Mouse (Mus musculus) CD4-positive, CD25-positive, alpha-beta regulatory T cell, adult 4 months (primary cell): ENCODE data around the gene Scd4. TPM values are rescaled to one million over a fixed set of nuclear protein-coding genes. Genes with fewer than 3 reads are reported as not detected.
A peak's percentile ranks its signal among the peaks of the same experiment; 100 is the strongest.
"Not testable (repeated sequence)": the region's sequence is repeated elsewhere in the genome, so short reads cannot be mapped to it uniquely, and the experiment has no call there.

Experiments
- ATAC-seq: one replicate; pipeline ENCODE4 v1.8.0; 2017
- polyA plus RNA-seq, 2 experiments: library from polyadenylated mRNA; unstranded; fragments of 100-300 nt; shearing (Covaris generic); gene quantifications; one replicate each; pipeline ENCODE4 v1.2.1; 2017

Gene Scd4
- polyA plus RNA-seq, 2 experiments from 2014 or later = 0.42 to 0.59 TPM

DNA sequence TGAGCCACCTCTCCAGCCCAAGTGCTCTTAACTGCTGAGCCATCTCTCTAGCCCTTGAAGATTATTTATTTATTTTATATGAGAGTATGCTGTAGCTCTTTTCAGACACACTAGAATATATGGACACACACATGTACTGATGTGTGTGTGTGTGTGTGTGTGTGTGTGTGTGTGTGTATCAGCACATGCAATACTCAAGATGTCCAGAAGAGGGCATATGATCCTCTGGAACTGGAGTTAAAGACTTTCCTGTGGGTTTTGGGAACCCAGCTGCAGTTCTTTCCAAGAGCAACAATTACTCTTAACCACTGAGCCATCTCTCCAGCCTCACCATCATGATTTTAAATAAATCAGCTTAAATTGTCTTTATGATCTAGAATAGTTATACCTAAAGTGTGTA is 14.3 kb upstream of the Scd4 start:
- ATAC-seq = no peak

DNA sequence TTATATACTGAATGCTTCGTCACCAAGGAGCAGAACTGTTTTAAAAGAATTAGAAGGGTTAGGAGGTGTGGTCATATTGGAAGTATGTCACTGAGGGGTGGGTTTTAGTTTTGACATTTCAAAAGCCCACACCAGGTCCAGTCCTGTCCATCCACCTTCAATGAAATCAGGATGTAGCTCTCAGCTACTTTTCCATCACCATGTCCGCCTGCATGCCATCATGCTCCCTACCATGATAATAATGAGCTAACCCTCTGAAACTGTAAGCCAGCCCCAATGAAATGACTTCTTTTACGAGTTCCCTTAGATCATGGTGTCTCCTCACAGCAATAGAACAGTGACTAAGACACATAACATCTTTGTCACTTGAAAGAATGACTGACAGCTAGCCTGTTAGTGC is 12.6 kb upstream of the Scd4 start:
- ATAC-seq = no peak

GRCm38 (mm10) chr19:44321201-44321600 is 11.7 kb upstream of the Scd4 start:
- no peak for ATAC-seq

- ATAC-seq = no peak
Measured at GRCm38 (mm10) chr19:44321631-44322030, 11.3 kb upstream of the Scd4 start.

DNA sequence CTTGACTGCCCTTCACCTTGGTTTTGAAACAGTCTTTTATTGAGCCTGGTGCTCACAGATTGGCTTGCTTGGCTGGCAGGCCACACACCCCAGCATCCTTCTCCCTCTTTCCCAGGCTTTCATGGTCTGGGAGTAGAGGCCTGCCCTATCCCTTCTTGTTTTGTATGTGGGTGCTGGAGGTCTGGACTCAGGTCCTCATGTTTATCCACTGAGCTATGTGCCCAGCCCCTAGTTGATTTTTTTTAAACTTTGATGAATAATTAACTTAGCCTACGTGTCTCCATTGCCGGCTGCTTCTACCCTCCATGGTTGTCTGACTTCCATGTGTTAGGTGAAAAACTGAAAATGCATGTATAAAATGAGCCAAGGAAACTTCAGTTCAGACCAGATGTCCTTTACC is 3.3 kb upstream of the Scd4 start:
- no peak for ATAC-seq

DNA sequence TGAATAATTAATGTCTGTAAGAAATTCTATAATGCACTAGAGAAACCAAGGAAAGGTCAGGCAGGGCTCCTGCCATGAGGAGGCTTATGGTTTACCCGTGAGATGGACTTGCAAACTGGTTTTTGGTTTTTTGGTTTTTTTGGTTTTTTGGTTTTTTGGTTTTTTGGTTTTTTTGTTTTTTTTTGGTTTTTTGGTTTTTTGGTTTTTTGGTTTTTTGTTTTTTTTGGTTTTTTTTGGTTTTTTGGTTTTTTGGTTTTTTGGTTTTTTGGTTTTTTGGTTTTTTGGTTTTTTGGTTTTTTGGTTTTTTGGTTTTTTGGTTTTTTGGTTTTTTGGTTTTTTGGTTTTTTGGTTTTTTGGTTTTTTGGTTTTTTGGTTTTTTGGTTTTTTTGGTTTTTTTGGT is 1.8 kb upstream of the Scd4 start:
- ATAC-seq = not testable (repeated sequence)

DNA sequence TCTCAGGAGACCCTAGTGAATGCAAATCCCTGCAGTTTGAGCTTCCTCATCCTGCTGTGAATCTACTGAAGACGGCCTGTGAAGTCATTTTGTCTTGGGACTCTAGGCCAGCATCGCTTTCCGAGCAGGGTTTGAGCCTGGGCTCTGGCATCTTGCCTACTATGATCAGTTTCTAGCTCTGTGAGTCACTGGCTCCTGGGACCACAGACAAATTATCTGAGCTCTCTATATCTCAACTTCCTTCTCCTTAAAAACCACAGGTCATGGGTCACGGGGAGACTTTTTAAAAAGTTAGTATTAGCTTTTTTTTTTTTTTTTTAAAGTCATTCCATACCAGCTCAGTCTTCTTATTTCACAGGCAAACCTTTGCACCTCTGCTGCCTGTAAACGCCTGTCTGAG is 981 bp upstream of the Scd4 start:
- ATAC-seq = no peak

DNA sequence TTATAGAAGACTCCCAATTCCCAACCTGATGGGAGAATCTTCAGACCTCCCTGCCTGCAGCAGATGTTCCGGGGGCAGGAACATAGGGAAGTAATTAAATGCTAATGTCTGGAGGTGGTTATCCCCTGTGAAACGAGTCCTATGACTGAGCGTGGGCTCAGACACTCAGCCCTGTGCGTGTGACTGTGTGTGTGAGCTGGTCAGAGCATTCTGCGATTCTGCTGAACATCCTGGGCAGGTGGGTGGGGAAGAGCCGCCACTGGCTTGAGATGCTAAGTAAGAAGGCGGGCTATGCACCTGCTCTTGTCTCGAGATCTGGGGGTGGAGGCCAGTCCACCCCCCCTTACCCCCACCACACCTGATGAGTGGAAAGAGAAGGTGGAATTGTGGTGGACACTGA is 566 bp upstream of the Scd4 start:
- ATAC-seq = no peak

DNA sequence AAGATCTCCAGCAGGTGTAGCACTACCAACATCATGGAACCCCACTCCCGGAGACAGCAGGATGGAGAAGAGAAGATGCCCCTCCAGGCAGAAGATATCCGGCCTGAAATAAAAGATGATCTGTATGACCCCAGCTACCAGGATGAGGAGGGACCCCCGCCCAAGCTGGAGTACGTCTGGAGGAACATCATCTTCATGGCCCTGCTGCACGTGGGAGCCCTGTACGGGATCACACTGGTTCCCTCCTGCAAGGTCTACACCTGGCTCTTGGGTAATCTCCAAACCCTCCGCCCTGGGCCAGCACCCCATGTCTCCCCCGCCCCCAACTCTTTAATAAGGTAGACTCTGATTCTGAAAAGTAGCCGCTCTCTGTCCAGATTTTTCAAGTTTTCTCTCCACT is 1.1 kb downstream of the Scd4 start:
- ATAC-seq = no peak

DNA sequence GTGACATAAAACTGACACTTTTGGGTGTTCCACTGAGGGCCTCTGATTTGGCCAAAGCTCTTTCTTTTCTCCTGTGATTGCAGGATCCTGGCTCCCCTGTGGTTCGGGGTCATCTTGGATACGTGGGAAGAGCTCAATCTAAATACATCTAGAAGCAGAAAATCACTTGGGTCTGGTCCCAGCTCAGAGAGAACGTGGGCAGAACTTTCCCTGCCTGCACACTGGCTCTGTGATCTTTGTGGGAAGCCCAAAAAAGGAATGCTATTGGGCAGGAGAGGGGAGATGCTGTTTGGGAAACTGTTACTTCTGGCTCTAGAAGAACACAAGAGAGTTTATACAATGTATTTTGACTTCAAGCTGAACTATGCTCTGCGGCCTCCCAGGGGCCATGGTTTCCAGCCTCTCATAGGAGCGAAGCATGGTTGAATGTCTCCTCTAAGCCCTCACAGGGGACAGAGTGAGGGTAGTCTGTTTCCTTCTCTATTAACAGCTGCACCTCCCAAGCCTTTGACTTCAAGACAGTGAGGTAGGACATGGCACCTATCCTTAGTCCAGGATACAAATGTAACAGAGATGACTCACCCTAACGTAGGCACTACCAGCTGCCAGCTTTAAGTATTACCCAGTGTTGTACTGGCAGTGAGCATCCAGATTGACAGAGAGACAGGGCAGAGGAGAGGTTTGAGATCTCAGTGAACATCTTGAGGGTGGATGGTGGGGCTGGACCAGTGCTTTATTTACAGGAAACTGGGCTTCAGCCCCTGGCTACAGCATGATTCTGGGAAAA is 3.2 kb downstream of the Scd4 start:
- ATAC-seq = no peak

GRCm38 (mm10) chr19:44349689-44350088 is 16.8 kb downstream of the Scd4 start:
- no peak for ATAC-seq

DNA sequence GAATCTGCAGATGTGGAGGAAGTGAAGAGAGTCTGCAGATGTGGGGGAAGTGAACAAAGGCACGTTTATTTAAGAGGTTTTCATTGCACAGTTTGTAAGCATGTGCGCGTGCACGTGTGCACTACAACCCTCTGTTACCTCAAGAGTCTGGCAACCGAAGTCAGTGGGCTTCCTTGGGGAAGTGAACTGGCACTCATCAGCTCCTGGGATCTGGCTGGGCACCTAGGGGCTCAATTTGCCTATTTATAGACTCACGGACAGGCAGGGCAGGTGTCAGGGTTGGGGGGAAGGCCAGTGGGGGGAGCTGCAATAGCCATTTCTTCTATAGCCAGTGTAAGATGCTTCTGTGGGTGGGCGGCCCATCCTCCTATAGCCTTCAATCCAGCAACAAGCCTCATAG is 18.9 kb downstream of the Scd4 start:
- ATAC-seq = no peak

DNA sequence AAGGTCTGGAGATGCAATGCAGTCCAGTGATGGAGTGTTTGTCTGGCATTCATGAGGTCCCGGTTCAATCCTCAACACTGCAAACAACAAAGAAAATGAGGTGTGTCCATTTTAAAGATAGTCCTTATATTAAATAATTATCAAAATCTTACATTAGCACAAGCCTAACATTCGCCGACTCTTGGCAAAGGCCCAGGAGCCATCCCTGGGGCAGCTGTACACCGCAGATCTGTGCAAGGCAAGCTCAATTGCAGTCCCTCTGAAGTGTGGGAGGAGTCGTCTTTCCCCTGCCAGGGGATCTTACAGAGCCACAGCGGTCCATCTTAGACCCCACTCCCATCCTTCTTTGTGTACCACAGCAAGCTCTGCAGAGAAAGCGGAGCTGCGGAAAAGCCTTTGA is 25.8 kb downstream of the Scd4 start:
- no peak for ATAC-seq

- peak; percentile 47 for ATAC-seq
Measured at GRCm38 (mm10) chr19:44363529-44363928, 30.6 kb downstream of the Scd4 start.

GRCm38 (mm10) chr19:44364029-44364428 is 31.1 kb downstream of the Scd4 start:
- no peak for ATAC-seq

DNA sequence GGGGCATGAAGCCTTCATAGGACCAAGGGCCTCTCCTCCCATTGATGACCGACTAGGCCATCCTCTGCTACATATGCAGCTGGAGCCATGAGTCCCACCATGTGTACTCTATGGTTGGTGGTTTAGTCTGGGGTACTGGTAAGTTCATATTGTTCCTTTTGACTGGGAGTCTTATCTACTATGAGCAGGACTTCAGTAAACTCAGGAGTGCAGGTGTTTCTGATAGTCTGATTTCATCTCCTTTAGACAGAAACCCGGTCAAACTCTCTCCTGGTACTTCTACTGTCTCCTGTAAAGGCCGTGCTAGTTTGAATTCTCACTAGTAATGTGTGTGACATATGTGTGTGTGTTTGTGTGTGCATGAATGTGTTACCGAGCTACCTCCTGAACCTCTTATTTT is 32.8 kb downstream of the Scd4 start:
- no peak for ATAC-seq

GRCm38 (mm10) chr19:44367076-44367475 is 34.2 kb downstream of the Scd4 start:
- not testable (repeated sequence) for ATAC-seq

GRCm38 (mm10) chr19:44369371-44369770 is 36.5 kb downstream of the Scd4 start:
- ATAC-seq = no peak

GRCm38 (mm10) chr19:44370231-44370630 is 37.3 kb downstream of the Scd4 start:
- ATAC-seq = no peak

DNA sequence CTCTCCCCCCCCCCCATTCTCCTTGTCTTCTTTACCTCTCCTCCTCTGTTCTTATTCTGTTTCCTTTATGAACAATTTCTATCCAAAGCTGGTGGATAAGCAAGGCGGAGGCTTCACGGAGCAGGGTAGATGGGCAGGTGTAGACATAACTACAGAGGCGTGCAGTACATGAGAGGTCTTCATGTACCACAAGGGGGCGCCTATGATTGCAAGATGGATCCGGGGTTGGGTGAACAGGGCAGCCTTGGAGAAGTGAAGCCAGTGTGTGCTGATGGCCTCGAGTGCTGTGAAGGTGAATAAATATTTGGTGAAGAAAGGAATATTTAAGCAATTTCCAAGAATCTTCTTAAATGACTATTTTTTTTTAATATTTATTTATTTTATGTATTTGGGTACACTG is 40.1 kb downstream of the Scd4 start:
- peak; percentile 88 for ATAC-seq

DNA sequence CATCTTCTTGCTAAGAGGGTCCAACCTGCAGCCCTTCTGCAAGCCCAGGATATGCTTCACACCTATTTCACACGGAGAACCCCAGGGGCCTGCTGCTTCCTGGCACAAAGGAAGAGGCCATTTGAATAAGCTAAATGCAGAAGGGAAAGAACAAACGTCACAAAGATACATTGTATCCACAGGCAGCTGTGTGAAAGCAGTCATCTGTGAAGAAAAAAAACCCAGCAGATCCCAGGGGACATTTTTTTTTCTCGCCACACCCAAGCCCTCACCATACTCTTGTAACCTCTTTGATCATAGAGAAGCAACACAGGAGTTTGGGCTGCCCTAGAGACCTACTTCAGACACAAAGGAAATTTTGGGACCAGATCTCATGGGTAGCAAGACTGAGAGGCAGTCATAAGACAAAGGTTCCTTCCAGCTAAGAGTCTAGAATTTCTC is 43.6 kb downstream of the Scd4 start:
- no peak for ATAC-seq

GRCm38 (mm10) chr19:44377629-44378375 is 44.9 kb downstream of the Scd4 start:
- no peak for ATAC-seq

DNA sequence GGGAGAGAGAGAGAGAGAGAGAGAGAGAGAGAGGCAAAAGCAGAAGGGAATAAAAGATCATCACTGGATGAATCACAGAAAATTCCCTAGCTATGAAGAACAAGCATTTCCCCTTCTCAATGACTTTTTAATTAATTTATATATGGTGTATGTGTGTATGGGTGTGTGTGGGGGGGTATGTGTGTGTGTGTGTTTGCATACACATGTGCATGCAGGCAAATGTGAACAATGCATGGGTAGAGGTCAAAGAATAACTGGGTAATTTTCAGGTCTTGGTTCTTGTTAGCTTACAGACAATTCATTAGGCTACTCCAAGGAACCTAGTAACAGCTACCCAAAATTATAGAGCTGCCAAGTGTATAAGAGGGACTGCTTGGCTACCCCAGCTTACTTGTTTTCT is 46.2 kb downstream of the Scd4 start:
- no peak for ATAC-seq

DNA sequence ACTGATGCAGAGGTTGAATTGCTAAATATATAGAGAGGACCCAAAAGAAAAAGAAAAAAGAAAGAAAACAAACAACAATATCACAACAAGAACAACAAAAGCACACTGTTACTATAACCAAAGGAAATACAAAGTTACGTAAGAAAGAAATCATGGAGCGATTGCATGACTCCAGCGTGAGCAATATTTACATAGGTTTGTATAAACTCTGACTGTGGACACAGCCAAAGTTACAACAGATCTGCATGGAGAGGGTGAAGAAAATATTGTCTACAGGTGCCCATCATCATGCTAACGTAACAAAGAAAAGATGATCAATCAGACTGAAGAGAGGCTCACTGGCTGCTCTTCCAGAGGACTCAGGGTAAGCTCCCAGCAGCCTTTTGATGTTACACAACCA is 47.2 kb downstream of the Scd4 start:
- no peak for ATAC-seq
